Mouse (Mus musculus) layer of hippocampus, adult 9-11 months (tissue): ENCODE data around the gene Ndufb10.
"Not testable (repeated sequence)": the region's sequence is repeated elsewhere in the genome, so short reads cannot be mapped to it uniquely, and the experiment has no call there.

ENCODE experiments used
- DNase-seq: peaks from one replicate; pipeline ENCODE4 v3.0.0; 2022

Gene Ndufb10

DNA sequence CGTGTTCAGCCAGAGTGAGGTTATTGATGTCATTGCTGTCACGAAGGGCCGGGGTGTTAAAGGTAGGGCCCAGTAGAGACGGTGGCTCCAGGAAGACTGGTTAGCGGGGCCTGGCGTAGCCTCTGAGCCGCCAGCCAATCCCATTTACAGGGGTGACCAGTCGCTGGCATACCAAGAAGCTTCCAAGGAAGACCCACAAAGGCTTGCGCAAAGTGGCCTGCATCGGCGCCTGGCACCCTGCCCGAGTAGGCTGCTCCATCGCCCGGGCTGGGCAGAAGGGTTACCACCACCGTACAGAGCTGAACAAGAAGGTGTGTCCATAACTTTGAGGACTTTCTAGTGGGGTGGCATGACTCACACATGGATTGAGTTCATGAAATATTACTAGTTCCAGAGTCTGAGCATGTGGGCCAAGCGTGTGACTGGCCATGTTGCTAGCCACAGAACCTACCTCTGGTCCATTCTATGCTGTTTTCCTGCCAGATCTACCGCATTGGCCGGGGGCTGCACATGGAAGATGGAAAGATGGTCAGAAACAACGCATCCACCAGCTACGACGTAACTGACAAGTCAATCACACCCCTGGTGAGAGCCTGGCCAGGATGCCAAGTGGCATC is 9.3 kb upstream of the Ndufb10 start:
- no peak for DNase-seq

DNA sequence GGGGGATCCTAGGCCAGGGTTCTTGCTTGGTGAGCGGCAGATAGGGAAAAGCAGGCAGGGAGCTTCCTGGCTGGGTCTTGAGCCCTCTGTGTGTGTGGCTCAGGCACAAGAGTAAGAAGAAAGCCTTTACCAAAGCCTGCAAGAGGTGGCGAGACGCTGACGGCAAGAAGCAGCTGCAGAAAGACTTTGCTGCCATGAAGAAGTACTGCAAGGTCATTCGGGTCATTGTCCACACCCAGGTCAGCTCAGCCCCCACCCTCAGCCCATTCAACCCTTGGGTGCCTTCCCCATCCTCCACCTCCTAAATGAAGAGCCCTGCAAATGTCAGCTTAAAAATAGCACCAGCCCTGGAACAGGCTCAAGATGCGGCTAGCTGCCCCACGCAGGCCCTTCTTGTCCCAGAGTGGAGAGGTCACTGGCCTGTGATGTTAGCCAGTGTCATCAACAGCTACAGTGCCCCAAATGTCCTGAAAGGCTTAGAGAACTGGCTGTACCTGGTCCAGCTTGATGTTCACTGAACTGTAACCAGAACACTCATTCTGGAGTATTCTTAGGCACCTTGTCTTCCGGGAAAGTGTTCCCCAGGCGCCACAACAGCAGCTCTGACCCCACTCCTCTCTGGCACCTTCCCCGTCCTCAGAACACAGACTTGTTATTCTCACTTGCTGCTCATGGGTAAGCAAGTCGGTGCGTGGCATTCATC is 8.1 kb upstream of the Ndufb10 start:
- DNase-seq = no peak

DNA sequence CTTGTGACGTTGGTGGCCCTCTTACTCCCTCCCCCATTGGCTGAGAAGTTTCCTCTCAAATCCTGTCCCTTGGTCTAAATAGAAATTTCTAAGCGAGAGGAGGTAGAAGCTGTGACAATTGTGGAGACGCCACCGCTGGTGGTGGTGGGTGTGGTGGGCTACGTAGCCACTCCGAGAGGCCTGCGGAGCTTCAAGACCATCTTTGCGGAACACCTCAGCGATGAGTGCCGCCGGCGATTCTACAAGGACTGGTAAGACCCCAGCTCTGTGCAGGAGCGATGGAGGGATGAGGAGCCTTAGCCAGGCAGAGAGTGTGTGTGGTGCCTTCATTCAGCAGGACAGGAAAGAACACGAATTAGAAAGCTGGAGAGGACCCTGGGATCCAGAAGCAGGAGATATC is 6.5 kb upstream of the Ndufb10 start:
- DNase-seq = no peak

DNA sequence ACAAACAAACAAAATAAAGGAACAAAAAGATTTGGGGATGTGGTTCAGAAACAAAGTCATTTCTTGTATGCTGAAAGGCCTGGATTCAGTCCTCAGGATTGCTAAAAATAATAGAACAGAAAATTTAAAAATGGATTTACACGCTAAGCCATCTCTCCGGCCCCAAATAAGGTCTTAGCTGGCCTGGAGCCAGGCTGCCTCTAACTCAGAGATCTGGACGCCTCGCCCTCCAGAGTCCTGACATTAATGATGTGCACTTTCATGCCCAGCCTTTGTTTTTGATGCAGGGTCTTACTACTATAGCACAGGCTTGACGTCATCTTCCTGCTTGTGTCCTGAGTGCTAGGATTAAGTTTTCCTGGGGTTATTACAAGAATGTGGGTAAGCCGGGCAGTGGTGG is 4.8 kb upstream of the Ndufb10 start:
- no peak for DNase-seq

DNA sequence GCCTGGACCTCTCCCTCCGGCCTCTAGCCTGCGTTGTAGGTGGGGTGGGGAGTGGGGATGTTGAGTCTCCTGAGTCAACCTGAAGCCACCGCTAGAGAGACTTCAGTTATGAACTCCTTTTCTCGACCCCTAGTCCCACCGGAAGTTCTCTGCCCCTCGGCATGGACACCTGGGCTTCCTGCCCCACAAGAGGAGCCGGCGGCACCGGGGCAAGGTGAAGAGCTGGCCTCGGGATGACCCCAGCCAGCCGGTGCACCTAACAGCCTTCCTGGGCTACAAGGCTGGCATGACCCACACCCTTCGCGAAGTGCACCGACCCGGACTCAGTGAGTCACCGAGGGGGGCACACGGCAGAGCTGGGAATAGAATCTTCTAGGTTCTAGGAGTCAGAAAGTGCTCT is 3.9 kb upstream of the Ndufb10 start:
- DNase-seq = no peak

DNA sequence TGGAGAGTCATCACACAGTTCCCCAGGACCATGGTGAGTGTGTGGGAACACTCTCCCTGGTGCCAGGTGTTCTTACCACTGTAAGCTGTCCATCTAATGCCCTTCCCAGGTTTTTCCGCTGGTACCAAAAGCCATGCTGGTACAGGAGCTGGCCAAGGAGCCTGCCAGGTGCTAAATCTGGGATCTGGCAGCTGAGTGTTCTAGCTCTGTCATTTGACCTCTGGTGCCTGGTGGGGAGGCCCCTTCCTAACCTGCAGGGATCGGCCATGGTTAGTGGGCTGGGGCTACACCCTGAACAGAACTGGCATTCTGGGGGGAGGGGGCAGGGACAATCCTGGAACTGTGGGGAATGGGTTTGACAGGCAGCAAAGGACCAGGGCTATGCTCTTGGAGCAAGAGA is 3.3 kb upstream of the Ndufb10 start, which contains the start of gene Rpl3l:
Gene Rpl3l, plus strand, starts transcription at position 203 of the 400 bp plus-strand sequence.
- no peak for DNase-seq

DNA sequence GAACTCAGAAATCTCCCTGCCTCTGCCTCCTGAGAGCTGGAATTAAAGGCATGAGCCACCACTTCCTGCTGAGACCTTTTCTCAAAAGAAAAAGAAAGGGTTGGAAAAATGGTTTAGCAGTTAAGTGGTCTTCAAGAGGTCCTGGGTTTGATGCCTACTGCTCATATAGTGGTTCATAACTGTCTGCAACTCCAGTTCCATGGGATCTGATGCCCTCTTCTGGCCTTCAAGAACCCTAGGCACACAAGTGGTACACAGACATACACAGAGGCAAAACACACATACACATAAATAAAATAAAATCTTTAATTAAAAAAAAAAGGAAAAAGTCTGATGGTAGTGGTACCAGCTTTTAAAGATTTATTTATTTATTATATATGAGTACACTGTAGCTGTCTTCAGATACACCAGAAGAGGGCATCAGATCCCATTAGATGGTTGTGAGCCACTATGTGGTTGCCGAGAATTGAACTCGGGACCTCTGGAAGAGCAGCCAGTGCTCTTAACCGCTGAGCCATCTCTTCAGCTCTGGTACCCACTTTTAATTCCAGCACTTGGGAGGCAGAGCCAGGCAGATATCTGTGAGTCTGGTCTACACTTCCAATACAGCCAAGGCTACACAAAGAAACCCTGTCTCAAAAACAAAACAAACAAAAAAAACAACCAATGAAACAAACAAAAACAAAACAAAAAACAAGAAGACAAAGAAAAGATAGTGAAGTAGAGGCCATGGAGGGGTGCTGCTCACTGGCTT is 1.5 kb upstream of the Ndufb10 start:
- DNase-seq = no peak

DNA sequence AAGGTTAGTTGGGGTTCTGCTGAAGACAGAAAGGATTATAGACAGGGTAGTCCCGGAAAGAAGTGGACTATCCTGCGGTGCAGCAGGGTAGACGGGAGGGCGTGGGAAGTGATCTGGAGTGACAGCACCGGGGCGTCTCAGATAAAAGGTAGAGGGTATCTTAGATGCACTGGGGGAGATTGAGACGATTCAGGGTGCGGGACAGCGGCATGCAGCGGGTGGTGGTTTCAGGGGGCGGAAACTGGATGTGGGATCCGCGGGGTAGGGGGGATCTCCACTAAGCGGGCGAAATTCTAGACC is 447 bp downstream of the Ndufb10 start:
- DNase-seq = no peak

DNA sequence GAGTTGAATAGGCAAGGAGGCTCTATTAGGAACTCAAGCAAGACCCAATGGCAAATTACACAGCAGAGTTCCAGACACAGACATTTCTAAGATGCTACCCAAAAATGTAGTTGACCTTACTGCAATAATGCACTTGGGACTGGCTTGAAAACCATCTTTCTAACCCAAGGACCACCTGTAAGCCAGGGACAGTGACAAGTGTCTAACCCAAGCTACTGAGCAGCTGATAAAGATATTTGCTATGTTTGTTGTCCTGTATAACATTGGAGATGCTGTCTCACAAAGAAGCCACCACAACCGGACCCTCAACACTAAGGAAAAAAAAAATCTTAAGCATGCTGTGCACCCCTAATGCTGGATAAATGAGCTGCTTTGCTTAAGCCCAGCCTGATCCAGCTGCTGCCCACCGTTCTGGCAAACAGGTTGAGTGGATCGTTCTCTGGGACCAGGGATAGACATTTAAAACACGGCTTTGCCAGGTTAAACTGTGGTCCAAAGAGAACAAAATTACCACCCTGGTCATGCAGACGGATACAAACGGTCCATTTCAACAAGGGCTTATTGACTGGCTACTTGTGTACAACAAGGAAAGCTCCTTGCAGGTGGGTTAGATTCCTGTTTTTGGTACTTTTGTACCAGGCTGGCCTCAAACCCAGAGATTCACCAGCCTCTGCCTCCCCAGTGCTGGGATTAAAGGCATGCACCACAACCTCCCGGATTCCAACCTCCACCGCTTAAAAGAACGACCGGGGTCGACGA is 977 bp downstream of the Ndufb10 start:
- no peak for DNase-seq

DNA sequence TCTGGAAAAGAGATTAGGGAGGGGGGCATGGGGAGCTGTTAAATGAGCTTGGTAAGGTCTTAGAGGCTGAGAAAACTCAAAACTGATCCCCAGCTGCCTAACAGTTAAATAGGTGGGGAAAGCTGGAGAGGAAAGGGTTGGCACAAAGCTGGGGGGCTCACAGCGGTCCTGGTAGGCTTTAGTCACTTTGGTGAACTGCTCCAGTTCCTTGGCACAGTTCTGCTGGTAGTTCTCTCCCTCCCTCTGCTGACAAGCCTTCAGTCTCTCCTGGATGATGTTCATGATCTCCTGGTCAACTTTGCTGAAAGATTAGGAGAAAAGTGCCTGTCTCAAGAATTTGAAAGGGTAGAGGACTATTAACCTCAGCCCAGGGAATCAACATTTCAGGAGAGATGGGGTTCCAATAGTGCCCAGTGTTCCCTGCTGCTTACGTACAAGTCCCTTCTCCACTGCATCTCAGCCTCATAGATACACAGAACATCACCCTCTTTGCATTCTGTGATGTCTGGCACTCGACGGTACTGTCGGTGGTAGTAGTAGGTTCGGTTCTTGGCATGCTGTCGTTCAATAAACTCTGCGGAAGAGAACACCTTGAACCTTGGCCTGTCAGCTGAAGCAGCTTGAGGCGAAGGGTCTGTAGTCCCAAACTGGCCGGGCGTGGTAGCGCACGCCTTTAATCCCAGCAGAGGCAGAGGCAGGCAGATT is 1.9 kb downstream of the Ndufb10 start:
- no peak for DNase-seq

DNA sequence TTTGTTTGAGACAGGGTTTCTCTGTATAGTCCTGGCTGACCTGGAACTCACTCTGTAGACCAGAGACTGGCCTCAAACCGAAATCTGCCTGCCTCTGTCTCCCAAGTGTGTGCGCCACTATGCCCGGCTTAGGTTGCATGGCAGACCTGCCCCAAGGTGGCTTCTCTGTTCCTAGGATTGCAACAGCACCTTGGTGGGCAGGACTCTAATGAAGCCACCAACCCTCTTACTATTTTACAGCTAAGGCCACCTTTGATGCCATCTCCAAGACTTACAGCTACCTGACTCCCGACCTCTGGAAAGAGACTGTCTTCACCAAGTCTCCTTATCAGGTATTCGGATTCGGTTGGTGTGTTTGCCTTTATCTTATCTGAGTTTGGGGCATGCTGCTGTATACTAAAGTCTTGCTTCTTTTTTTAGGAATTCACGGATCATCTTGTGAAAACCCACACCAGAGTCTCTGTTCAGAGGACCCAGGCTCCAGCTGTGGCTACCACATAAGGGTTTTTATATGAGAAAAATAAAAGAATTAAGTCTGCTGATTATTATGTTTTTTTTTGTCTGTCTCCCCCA is 2.8 kb downstream of the Ndufb10 start:
- not testable (repeated sequence) for DNase-seq

DNA sequence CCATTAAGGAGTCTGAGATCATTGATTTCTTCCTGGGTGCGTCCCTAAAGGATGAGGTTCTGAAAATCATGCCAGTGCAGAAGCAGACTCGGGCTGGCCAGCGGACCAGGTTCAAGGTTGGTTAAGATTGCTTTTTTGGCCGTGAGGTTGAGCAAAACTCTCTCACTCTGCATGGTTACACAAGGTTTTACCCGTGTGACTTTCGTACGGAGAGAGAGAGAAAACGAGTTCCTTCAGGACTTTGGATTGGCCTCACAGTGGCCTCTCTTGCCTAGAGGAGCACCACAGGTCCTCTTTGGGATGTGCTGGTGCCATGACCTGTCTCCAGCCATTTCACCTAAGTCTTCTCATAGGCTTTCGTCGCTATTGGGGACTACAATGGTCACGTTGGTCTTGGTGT is 3.7 kb downstream of the Ndufb10 start:
- not testable (repeated sequence) for DNase-seq

DNA sequence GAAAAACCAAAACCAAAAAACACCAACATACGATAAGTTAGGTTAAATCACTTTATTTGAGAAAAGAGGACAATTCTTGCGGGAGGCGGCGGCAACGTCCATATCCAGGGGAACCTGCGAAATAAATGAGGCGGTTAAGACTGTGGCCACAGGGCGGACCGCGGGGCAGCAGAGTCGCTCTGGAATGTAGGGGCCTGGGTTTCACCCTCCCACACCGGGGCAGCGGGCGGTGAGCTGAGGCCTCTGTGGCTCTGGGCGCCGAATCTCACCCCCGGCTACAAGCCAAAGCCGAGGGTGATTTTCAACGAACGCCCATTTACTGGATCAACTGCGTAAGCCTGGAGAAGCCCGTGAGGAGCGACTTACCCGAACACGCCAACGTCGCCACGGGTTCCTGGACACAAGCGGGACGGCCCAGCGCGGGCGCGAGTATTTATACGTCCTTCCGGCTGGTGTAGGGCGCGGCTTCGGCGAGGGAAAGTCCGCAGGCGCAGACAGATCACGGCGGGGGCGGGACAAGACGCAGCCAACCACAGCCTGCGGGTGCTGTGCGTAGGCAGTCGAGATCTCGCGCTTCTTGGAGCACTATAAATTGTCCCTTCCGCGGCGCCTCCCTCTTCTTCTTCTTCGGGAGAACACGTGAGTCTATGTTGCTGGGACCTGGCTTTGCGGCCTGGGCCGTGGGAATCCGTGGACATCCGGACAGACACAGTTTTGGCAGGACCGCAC is 4.6 kb downstream of the Ndufb10 start:
- DNase-seq = peak; percentile 99

DNA sequence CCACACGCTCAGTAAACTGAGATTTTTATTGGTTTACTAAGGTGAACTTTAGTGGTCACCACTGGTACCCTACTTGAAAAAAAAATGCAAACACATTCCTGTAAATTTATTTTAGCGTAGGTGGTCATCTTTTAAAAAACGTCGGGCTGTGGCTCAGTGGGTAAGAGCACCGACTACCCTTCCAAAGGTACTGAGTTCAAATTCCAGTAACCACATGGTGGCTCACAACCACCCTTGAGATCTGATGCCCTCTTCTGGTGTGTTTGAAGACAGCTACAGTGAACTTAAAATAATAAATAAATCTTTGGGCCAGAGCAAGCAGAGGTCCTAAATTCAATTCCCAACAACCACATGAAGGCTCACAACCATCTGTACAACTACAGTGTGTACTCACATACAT is 5.3 kb downstream of the Ndufb10 start:
- not testable (repeated sequence) for DNase-seq

DNA sequence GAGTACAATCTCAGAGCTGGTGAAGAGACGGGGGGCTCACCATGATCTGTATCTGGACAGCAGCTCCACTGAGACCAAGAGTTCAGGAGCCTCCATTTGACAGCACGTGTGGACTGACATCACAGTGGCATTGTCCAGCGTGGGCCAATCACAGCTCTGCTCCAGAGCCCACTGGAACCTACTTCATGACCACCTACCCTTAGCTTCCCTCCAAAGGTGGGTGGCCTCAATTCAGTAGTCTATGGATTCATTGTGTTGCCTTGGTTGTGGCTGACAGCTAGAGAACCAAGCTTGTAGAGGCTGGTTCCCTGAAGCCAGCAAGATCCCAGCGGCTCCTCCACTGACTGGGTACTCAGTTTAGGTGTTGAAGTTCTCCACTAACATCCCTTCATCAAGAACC is 6.3 kb downstream of the Ndufb10 start, which contains the start of the genes Rnf151 and Rps2:
Gene Rnf151, minus strand, starts transcription at position 121 of the 400 bp plus-strand sequence.
Gene Rps2, plus strand, starts transcription at position 174 of the 400 bp plus-strand sequence.
- no peak for DNase-seq

DNA sequence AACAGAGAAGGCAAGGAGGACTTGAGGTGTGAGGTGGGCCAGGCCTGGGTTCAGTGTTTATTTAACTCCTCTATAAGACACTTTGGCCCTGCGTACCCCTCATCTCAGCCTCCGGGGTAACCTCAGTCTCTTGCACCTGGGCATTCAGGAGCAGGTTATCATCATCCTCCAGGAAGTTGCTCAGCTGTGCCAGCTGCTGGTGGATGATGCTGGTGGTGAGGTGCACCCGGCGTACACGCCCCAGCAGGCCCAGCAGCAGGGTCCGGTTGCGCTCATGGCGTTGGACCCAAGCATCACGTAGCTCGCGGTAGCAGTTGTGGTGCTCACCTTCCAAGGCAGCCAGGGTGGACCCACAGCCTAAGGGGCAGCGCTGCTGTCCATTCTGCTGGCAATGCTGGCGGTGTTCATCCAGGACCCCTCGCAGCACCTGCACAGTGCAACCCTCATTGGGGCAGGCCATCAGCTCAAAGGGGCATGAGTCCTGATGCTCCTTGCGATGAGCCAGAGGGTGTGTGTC is 8.1 kb downstream of the Ndufb10 start:
- no peak for DNase-seq

DNA sequence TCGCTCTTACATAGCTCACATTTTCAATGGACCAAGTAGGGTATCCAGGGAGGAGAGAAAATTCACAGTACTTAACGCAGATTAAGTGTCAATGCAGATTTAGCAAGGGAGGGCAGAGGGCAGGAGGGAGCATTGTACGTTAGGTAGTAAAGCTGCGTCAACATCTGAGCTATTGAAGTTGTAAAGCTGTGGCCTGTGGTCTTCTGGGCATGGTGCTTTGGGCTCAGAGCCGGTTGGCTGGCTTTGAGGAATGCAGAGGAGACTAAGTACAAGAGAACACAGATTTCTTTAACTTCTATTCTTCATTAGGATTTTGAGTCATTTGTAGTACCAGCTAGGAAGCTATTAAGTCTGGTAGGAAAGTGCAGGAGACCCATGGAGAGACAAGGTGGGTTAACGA is 8.7 kb downstream of the Ndufb10 start:
- DNase-seq = no peak

DNA sequence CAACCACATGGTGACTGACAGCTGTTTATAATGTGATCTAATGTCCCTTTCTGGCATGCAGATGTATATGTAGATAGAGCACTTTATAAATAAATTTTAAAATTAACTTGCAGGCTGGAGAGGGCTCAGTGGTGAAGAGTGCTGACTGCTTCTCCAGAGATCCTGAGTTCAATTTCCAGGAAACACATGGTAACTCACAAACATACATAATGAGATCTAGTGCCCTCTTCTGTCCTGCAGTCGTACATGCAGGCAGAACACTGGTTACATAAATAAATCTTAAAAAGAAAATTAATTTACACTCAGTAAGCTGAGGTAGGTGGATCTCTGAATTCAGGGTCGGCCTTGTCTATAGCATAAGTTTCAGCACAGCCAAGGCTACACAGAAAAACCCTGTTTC is 15.6 kb downstream of the Ndufb10 start:
- DNase-seq = no peak

DNA sequence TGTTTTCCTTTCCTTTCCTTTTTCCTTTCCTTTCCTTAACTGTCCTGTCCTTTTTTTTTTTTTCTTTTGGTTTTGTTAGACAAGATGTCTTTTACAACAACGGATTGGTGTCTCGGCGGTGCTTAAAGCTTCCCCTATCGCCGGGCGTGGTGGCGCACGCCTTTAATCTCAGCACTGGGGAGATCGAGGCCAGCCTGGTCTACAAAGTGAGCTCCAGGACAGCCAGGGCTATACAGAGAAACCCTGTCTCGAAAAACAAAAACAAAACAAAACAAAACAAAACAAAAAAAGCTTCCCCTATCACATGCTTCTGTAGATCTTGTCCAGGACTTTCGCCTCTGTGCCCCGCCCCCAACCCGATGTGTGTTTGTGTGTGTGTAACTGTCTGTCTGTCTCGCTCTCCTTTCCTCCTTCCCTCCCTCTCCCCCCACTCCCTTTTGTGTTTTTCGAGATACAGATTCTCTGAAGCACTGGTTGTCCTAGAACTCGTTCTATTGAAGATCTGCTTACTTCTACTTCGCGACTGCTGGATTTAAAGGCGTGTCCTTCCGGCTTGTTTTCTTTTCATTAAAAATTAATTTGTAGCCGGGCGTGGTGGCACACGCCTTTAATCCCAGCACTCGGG is 16.4 kb downstream of the Ndufb10 start:
- DNase-seq = no peak

DNA sequence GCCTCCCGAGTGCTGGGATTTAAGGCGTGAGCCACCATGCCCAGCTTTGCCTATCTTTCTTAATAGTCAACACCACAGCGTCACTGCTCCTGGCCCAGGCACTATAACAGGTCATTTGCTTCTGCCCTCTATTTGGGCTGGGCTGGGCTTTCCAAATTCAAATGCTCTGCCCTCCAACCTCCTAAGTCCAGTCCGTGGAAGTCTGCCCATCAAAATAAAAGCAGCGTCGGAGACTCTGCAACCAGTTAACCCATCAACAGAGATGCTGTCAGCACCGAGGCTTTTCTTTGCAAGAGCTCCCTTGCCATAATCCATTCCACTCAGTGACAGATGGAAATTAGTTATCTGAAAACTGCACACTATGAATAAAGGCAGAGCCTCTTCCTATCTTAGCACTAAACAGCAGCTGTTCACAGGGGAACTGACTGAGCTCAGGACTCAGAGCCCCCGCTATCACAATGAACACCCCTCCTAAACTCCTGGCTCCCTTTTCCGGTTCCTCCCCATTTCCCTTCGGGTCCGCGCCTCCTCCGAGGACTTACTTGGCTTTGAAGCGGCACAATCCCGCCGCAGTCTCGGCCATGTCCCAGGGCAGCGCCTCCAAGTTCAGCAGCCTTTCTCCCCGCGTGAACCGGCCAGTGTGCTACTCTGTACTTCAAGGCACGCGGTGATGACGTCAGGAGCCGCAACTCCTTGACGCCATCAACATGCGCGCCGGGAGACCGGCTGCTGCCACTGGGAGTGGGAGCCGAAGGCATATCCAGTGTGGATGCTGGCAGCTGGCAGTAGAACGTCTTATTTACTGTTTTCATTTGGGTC is 17.1 kb downstream of the Ndufb10 start, which contains the start of gene Tbl3:
Gene Tbl3, minus strand, starts transcription at position 679 of the 819 bp plus-strand sequence.
- DNase-seq = peak; percentile 94
